Mouse (Mus musculus): Measurements from ENCODE around the gene Klhl29. TPM values are rescaled to one million over a fixed set of nuclear protein-coding genes. Genes with fewer than 3 reads are reported as not detected.
A peak's percentile ranks its signal among the peaks of the same experiment; 100 is the strongest.

Gene Klhl29
- polyA plus RNA-seq, 1 experiment from 2014 or later = 0.35 TPM

DNA sequence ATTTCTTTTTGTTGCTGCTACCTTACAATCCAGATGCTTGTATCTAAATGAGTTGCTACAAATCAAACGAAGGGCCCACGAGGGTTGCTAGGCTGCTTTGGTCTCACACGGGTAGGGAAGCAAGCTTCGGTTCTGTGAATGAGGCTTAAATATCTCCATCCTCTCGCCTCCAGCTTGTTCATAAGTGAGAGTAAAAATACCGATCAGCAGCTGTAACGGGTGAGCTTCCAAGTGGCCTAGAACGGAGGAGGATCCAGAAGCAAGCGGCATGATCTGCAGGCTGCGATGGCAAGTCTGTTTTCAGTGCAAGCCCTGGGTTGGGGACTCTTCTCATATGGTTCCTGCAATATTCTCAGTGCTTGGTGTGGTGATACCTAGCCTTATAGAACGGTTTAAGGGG lies 89.9 kb downstream of the Klhl29 start:
- no peaks in the 10 kb centered on the region for H3K27me3 ChIP-seq (ENCODE audit: control insufficient read depth, insufficient read depth, low read depth, low read length)
- 81% methylated on average over 11 of the region's 11 CpGs for WGBS
- H3K4me1 ChIP-seq (replicated peaks; ENCODE audit: control insufficient read depth, insufficient read depth, low read length) = no peaks in the 10 kb centered on the region
- ATAC-seq (ENCODE audit: low read depth) = no peak
- H3K9me3 ChIP-seq (ENCODE audit: control insufficient read depth, low read length) = no peaks in the 10 kb centered on the region
- no peak overlapping the region for H3K4me2 ChIP-seq (ENCODE audit: low read depth, low read length)
- no peak overlapping the region for H3K4me3 ChIP-seq (ENCODE audit: low read length)
- H3K27ac ChIP-seq (ENCODE audit: low read length) = no peak overlapping the region
- H3K36me3 ChIP-seq (ENCODE audit: control insufficient read depth, insufficient read depth, low read length) = no peaks in the 10 kb centered on the region
- H3K9ac ChIP-seq (ENCODE audit: low read length) = no peak overlapping the region

- Histone ChIP-seq H3K27me3 (ENCODE audit: control insufficient read depth, insufficient read depth, low read depth, low read length) (no peaks in the 10 kb centered on the region), H3K9me3 (ENCODE audit: control insufficient read depth, low read length) (no peaks in the 10 kb centered on the region), H3K4me1 (replicated peaks; ENCODE audit: control insufficient read depth, insufficient read depth, low read length) (peaks cover 3% of the 10 kb centered on the region; the same call in 1 of the 2 replicates), H3K4me3 (ENCODE audit: low read length) (no peak overlapping the region), H3K9ac (ENCODE audit: low read length) (no peak overlapping the region), H3K27ac (ENCODE audit: low read length) (no peak overlapping the region), H3K36me3 (ENCODE audit: control insufficient read depth, insufficient read depth, low read length) (no peaks in the 10 kb centered on the region), H3K4me2 (ENCODE audit: low read depth, low read length) (no peak overlapping the region)
- ATAC-seq (ENCODE audit: low read depth) = no peak
- WGBS = 81% methylated on average over 6 of the region's 6 CpGs
These were observed 90.5 kb downstream of the Klhl29 start for GRCm38 (mm10) chr12:5284961-5285360.

DNA sequence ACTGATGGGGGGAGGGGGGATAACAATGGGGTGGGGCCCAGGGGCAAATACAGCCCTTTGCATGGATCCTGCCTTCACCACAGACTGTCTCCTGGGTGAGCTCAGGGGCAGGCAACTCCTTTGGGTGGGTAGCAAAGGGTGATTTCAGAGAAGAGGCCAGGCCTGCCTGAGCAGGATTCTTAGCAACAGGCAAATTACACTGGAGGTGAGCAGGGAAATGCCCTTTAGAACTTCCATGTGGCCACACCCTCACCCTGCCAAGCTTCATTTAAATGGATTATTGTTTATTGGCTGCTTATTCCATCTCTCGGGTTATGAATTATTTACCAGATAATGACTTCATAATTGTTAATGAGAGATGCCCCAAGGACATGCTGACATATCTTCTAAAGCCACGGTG lies 91.8 kb downstream of the Klhl29 start:
- Histone ChIP-seq H3K27ac (ENCODE audit: low read length) (no peak overlapping the region), H3K4me1 (replicated peaks; ENCODE audit: control insufficient read depth, insufficient read depth, low read length) (peaks cover 6% of the 10 kb centered on the region; the same call in 1 of the 2 replicates), H3K9ac (ENCODE audit: low read length) (no peak overlapping the region), H3K4me2 (ENCODE audit: low read depth, low read length) (no peak overlapping the region), H3K4me3 (ENCODE audit: low read length) (no peak overlapping the region), H3K9me3 (ENCODE audit: control insufficient read depth, low read length) (no peaks in the 10 kb centered on the region), H3K27me3 (ENCODE audit: control insufficient read depth, insufficient read depth, low read depth, low read length) (no peaks in the 10 kb centered on the region), H3K36me3 (ENCODE audit: control insufficient read depth, insufficient read depth, low read length) (no peaks in the 10 kb centered on the region)
- 77% methylated on average over 2 of the region's 2 CpGs for WGBS
- no peak for ATAC-seq (ENCODE audit: low read depth)

DNA sequence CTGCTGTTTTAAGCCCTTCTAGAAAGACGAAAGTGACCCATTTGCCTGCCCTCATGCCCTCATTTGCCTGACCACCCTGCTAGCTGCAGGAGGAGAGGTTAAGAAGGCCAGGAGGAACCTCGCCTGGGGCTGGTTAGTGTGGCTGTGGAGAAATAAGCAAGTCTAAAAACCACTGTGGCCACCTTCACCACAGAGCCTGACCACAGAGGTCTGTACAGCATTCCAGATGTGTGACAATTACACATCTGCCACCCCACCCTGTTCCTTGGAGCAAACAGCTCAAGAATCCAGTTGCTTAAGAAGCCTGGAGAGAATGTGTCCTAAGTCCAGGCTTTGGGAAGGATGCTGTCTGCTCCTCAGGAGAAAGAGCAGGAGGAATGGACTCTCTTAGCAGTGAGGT lies 92.9 kb downstream of the Klhl29 start:
- H3K36me3 ChIP-seq (ENCODE audit: control insufficient read depth, insufficient read depth, low read length) = no peaks in the 10 kb centered on the region
- no peak overlapping the region for H3K4me3 ChIP-seq (ENCODE audit: low read length)
- no peak overlapping the region for H3K9ac ChIP-seq (ENCODE audit: low read length)
- ATAC-seq (ENCODE audit: low read depth) = no peak
- WGBS = 78% methylated on average over 2 of the region's 2 CpGs
- H3K4me1 ChIP-seq (replicated peaks; ENCODE audit: control insufficient read depth, insufficient read depth, low read length) = peaks cover 8% of the 10 kb centered on the region; the same call in 1 of the 2 replicates
- H3K27ac ChIP-seq (ENCODE audit: low read length) = no peak overlapping the region
- H3K27me3 ChIP-seq (ENCODE audit: control insufficient read depth, insufficient read depth, low read depth, low read length) = no peaks in the 10 kb centered on the region
- H3K4me2 ChIP-seq (ENCODE audit: low read depth, low read length) = no peak overlapping the region
- no peaks in the 10 kb centered on the region for H3K9me3 ChIP-seq (ENCODE audit: control insufficient read depth, low read length)

DNA sequence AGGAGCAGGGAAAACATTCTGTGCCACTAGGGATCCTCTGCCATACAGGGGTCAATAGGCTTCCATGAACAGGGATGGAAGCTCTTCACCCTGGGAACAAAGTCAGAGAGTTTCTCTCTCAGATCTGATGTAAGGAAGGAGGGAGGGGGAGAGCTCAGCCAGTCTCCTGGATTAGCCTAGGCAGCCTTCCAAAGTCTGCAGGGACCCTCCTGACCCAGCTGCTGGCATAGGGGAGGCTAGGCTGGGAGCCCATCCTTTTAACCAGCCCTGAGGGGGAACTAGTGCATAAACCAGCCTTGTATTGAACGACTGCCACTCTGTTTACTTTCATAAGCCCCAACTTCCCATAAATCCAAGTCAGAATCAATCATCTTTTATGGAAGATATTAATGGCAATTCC lies 95.6 kb downstream of the Klhl29 start:
- no peaks in the 10 kb centered on the region for H3K36me3 ChIP-seq (ENCODE audit: control insufficient read depth, insufficient read depth, low read length)
- H3K4me3 ChIP-seq (ENCODE audit: low read length) = no peak overlapping the region
- no peak overlapping the region for H3K9ac ChIP-seq (ENCODE audit: low read length)
- WGBS = 24% methylated on average over 1 of the region's 1 CpGs
- H3K4me1 ChIP-seq (replicated peaks; ENCODE audit: control insufficient read depth, insufficient read depth, low read length) = peaks cover 26% of the 10 kb centered on the region
- ATAC-seq (ENCODE audit: low read depth) = no peak
- H3K27me3 ChIP-seq (ENCODE audit: control insufficient read depth, insufficient read depth, low read depth, low read length) = no peaks in the 10 kb centered on the region
- H3K9me3 ChIP-seq (ENCODE audit: control insufficient read depth, low read length) = no peaks in the 10 kb centered on the region
- H3K4me2 ChIP-seq (ENCODE audit: low read depth, low read length) = no peak overlapping the region
- no peak overlapping the region for H3K27ac ChIP-seq (ENCODE audit: low read length)

- peak; percentile 66 for ATAC-seq (ENCODE audit: low read depth)
- H3K27ac ChIP-seq (ENCODE audit: low read length) = peak overlapping the region; percentile 64
- H3K4me3 ChIP-seq (ENCODE audit: low read length) = no peak overlapping the region
- peaks cover 32% of the 10 kb centered on the region for H3K4me1 ChIP-seq (replicated peaks; ENCODE audit: control insufficient read depth, insufficient read depth, low read length)
- WGBS = 26% methylated on average over 9 of the region's 9 CpGs
- no peaks in the 10 kb centered on the region for H3K27me3 ChIP-seq (ENCODE audit: control insufficient read depth, insufficient read depth, low read depth, low read length)
- H3K4me2 ChIP-seq (ENCODE audit: low read depth, low read length) = no peak overlapping the region; the same call in 1 of the 2 replicates
- H3K9ac ChIP-seq (ENCODE audit: low read length) = no peak overlapping the region
- no peaks in the 10 kb centered on the region for H3K9me3 ChIP-seq (ENCODE audit: control insufficient read depth, low read length)
- H3K36me3 ChIP-seq (ENCODE audit: control insufficient read depth, insufficient read depth, low read length) = no peaks in the 10 kb centered on the region
These were observed 98.5 kb downstream of the Klhl29 start for GRCm38 (mm10) chr12:5277028-5277427.

GRCm38 (mm10) chr12:5275507-5275936 lies 100.0 kb downstream of the Klhl29 start:
- peak; percentile 79 for ATAC-seq (ENCODE audit: low read depth)
- Histone ChIP-seq H3K4me3 (ENCODE audit: low read length) (no peak overlapping the region), H3K4me1 (replicated peaks; ENCODE audit: control insufficient read depth, insufficient read depth, low read length) (peaks cover 32% of the 10 kb centered on the region), H3K27ac (ENCODE audit: low read length) (peak overlapping the region; percentile 26; the same call in 1 of the 2 replicates), H3K36me3 (ENCODE audit: control insufficient read depth, insufficient read depth, low read length) (no peaks in the 10 kb centered on the region), H3K9me3 (ENCODE audit: control insufficient read depth, low read length) (no peaks in the 10 kb centered on the region), H3K9ac (ENCODE audit: low read length) (no peak overlapping the region), H3K4me2 (ENCODE audit: low read depth, low read length) (no peak overlapping the region), H3K27me3 (ENCODE audit: control insufficient read depth, insufficient read depth, low read depth, low read length) (no peaks in the 10 kb centered on the region)
- 33% methylated on average over 6 of the region's 6 CpGs for WGBS

GRCm38 (mm10) chr12:5274519-5274944 lies 101.0 kb downstream of the Klhl29 start:
- Histone ChIP-seq H3K9me3 (ENCODE audit: control insufficient read depth, low read length) (no peaks in the 10 kb centered on the region), H3K27me3 (ENCODE audit: control insufficient read depth, insufficient read depth, low read depth, low read length) (no peaks in the 10 kb centered on the region), H3K4me2 (ENCODE audit: low read depth, low read length) (no peak overlapping the region), H3K36me3 (ENCODE audit: control insufficient read depth, insufficient read depth, low read length) (no peaks in the 10 kb centered on the region), H3K27ac (ENCODE audit: low read length) (no peak overlapping the region), H3K4me3 (ENCODE audit: low read length) (no peak overlapping the region), H3K9ac (ENCODE audit: low read length) (no peak overlapping the region), H3K4me1 (replicated peaks; ENCODE audit: control insufficient read depth, insufficient read depth, low read length) (peaks cover 29% of the 10 kb centered on the region)
- WGBS = 56% methylated on average over 8 of the region's 8 CpGs
- ATAC-seq (ENCODE audit: low read depth) = no peak

DNA sequence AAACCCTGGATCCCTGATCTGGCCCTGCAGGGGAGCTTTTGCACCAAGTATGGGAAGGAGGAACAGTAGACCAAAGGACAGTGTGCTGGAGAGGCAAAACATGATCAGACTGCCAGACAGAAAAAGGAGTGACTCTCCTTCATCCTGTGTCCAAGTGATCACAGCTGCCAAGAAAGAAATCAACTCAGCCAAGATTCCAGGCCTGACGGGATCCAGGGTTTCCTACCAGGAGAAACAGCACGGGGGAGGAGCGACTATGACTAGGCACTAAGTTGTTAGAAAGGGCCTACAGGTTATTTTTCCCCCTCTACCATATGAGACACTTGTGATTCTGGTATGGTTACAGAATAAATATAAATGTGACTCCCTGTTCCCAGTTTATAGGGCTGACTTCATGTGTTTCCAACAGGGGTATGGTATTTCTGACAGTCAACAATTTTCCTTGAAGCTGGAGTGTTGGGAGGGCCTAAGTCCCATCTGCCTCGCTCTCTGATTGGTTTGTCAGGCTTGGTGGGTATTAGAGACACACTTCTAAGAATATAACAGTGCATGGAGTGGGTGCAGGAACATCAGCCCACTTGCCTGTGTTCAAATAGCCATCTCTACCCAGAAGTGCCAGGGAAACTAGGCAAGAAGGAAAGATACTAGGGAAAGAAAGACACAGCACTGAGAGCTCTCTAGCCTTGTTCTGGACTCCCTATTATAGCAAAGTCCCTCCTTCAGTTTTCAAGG lies 102.0 kb downstream of the Klhl29 start:
- Histone ChIP-seq H3K9ac (ENCODE audit: low read length) (no peak overlapping the region), H3K9me3 (ENCODE audit: control insufficient read depth, low read length) (no peaks in the 10 kb centered on the region), H3K4me3 (ENCODE audit: low read length) (no peak overlapping the region), H3K27me3 (ENCODE audit: control insufficient read depth, insufficient read depth, low read depth, low read length) (no peaks in the 10 kb centered on the region), H3K4me1 (replicated peaks; ENCODE audit: control insufficient read depth, insufficient read depth, low read length) (peaks cover 29% of the 10 kb centered on the region), H3K4me2 (ENCODE audit: low read depth, low read length) (no peak overlapping the region), H3K36me3 (ENCODE audit: control insufficient read depth, insufficient read depth, low read length) (no peaks in the 10 kb centered on the region), H3K27ac (ENCODE audit: low read length) (peak overlapping the region; percentile 27; the same call in 1 of the 2 replicates)
- 0 out of 2 replicates have a peak, but pooled peaks have one; percentile 5 for ATAC-seq (ENCODE audit: low read depth)
- WGBS = 56% methylated on average over 4 of the region's 4 CpGs
